In genomic region chr11:72538811-72539210, GRCm38 (mm10) we compare ENCODE assay signal across 16 mouse cellular contexts. TPM values are rescaled to one million over a fixed set of nuclear protein-coding genes. Genes with fewer than 3 reads are reported as not detected.
"Had no signal": no experiment of that assay in that cellular context is flagged by ENCODE, and none has a peak within 500 bp of the region (broad histone marks: within the 10 kb centered on the region; RNA-seq: fewer than 3 reads in every experiment).

No protein-coding gene starts in this region.

- H3K4me3 ChIP-seq: neural tube, embryonic 12.5 days; neural tube, embryonic 13.5 days; neural tube, embryonic 15.5 days; stomach, embryonic 15.5 days had no signal

- DNase-seq: retina, postnatal 1 day; right cerebral cortex, adult 18-20 months; right cerebral cortex, postnatal 14 days; right cerebral cortex, postnatal 25 days; right cerebral cortex, postnatal 4 days; thymus, adult 2 months; thymus, postnatal 14 days; thymus, postnatal 25 days; thymus, postnatal 36 days; thymus, postnatal 4 days had no signal

- H3K4me1 ChIP-seq: neural tube, embryonic 12.5 days; neural tube, embryonic 13.5 days; neural tube, embryonic 15.5 days; stomach, embryonic 15.5 days had no signal

- H3K27ac ChIP-seq: neural tube, embryonic 12.5 days; neural tube, embryonic 13.5 days; neural tube, embryonic 15.5 days; stomach, embryonic 15.5 days; stomach, postnatal 0 days had no signal

- H3K36me3 ChIP-seq: neural tube, embryonic 12.5 days; neural tube, embryonic 13.5 days; neural tube, embryonic 15.5 days; stomach, embryonic 15.5 days had no signal

- H3K9me3 ChIP-seq: neural tube, embryonic 12.5 days; neural tube, embryonic 13.5 days; neural tube, embryonic 15.5 days; stomach, embryonic 15.5 days had no signal

- H3K27me3 ChIP-seq: neural tube, embryonic 12.5 days; neural tube, embryonic 13.5 days; neural tube, embryonic 15.5 days; stomach, embryonic 15.5 days had no signal

- H3K9ac ChIP-seq: neural tube, embryonic 12.5 days; neural tube, embryonic 13.5 days; neural tube, embryonic 15.5 days; stomach, embryonic 15.5 days had no signal

- H3K4me2 ChIP-seq: neural tube, embryonic 12.5 days; neural tube, embryonic 13.5 days; neural tube, embryonic 15.5 days; stomach, embryonic 15.5 days had no signal

RNA-seq across cellular contexts. Expression of gene Spns3, which starts 11.5 kb away (rescaled TPM):
- polyA plus RNA-seq: neural tube, embryonic 12.5 days; stomach, embryonic 14.5 days had no signal
